Mouse (Mus musculus): Measurements from ENCODE around the gene Serpinb12.

DNA sequence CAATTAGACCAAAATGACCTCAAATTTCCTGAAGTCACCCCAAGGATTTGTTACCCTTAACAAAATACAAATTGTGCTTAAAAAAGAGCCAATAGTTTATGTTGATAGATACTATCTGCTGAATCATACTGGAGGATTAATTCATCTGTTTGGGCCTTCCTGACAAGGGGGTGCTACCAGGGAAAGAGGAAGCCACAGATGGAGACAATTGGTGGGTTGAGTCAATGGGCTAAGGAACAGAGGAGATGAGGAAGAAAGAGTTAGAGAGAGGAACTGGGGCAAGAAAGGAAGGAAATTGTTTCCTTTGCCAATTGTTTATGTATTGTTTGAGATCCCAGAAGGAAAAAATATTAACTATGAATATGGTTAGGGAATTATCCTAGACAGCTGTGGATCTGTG, 591 bp upstream of the Serpinb12 start:
- TF ChIP-seq HCFC1 (IDR thresholded peaks at IDR 0.05; ENCODE audit: borderline replicate concordance, insufficient read depth, low read length) = no peak
- TF ChIP-seq CHD2 (IDR thresholded peaks at IDR 0.05; ENCODE audit: low read depth, low read length) = no peak
- TF ChIP-seq ZNF384 (IDR thresholded peaks at IDR 0.05; ENCODE audit: low read depth, low read length) = no peak
- no peak for TF ChIP-seq ZC3H11A (IDR thresholded peaks at IDR 0.05; ENCODE audit: borderline replicate concordance, low read depth, low read length)
- TF ChIP-seq MAFK (IDR thresholded peaks at IDR 0.05; ENCODE audit: insufficient read depth, low read depth, low read length) = no peak
